22 mouse cellular contexts compared by ENCODE assay signal in the genomic region with DNA sequence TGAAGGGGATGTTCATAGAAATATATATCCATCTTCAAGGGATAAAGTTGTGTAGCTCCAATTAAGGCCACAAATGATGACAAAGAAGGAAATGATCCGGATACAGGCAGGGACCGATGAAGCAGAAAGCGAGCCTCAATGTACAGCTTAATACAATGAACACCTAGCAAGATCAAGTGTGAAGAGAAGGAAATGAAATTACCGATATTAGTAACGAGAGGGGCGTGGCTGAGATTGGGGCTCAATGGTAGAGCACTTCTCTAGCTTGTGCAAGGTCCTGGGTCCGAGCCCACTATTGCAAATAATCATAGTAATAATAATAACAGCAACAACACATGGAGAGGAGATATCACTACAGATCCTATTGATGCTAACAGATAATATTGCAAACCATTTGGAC.
"Had no signal": no experiment of that assay in that cellular context is flagged by ENCODE, and none has a peak within 500 bp of the region (broad histone marks: within the 10 kb centered on the region; RNA-seq: fewer than 3 reads in every experiment).

No protein-coding gene starts in this region.

- ATAC-seq: hindbrain, postnatal 0 days; intestine, embryonic 16.5 days had no signal

- H3K27ac ChIP-seq: heart, embryonic 10.5 days; hindbrain, embryonic 13.5 days; hindbrain, embryonic 15.5 days; hindbrain, postnatal 0 days; kidney, embryonic 15.5 days; kidney, postnatal 0 days; limb, embryonic 13.5 days; limb, embryonic 15.5 days had no signal

- H3K36me3 ChIP-seq: heart, embryonic 10.5 days; hindbrain, embryonic 13.5 days; hindbrain, embryonic 15.5 days; kidney, embryonic 15.5 days; limb, embryonic 13.5 days; limb, embryonic 15.5 days had no signal

- H3K4me2 ChIP-seq: heart, embryonic 12.5 days; hindbrain, embryonic 13.5 days; hindbrain, embryonic 15.5 days; kidney, embryonic 15.5 days; limb, embryonic 13.5 days; limb, embryonic 15.5 days had no signal

- H3K27me3 ChIP-seq: heart, embryonic 12.5 days; hindbrain, embryonic 13.5 days; hindbrain, embryonic 15.5 days; kidney, embryonic 15.5 days; limb, embryonic 13.5 days; limb, embryonic 15.5 days had no signal

- H3K9me3 ChIP-seq: heart, embryonic 10.5 days; heart, embryonic 12.5 days; hindbrain, embryonic 13.5 days; hindbrain, embryonic 15.5 days; kidney, embryonic 15.5 days; limb, embryonic 13.5 days; limb, embryonic 15.5 days had no signal

- H3K4me3 ChIP-seq: heart, embryonic 10.5 days; heart, embryonic 12.5 days; hindbrain, embryonic 13.5 days; hindbrain, embryonic 15.5 days; kidney, embryonic 15.5 days; limb, embryonic 13.5 days; limb, embryonic 15.5 days had no signal

- DNase-seq: gastrocnemius, postnatal 14 days; gastrocnemius, postnatal 36 days; heart, adult 18-20 months; heart, postnatal 10 days; kidney, adult 11 months; kidney, adult 2 months; kidney, adult 9 months; kidney, postnatal 14 days; kidney, postnatal 36 days; layer of hippocampus, adult 9-11 months; layer of hippocampus, postnatal 36 days; left cerebral cortex, postnatal 4 days had no signal

- H3K9ac ChIP-seq: heart, embryonic 12.5 days; hindbrain, embryonic 13.5 days; hindbrain, embryonic 15.5 days; kidney, embryonic 15.5 days; limb, embryonic 13.5 days; limb, embryonic 15.5 days had no signal
